Mouse (Mus musculus) layer of hippocampus, adult 9-10 months (tissue): ENCODE data around the gene Gchfr.
A peak's percentile ranks its signal among the peaks of the same experiment; 100 is the strongest.

Experiments used
- DNase-seq: peaks from one replicate; pipeline ENCODE4 v3.0.0; 2022; ENCODE audit warnings: low spot score

Gene Gchfr

GRCm38 (mm10) chr2:119166901-119167865 lies at the start of gene Gchfr:
TSS of gene Gchfr (plus strand) at chr2:119167773.
- no peak for DNase-seq

- DNase-seq: no peak
Measured at GRCm38 (mm10) chr2:119136346-119136898, 31.2 kb upstream of the Gchfr start.

GRCm38 (mm10) chr2:119145199-119145598 lies 22.4 kb upstream of the Gchfr start:
- DNase-seq: no peak

- DNase-seq: no peak
Measured at GRCm38 (mm10) chr2:119146435-119146834, 21.1 kb upstream of the Gchfr start.

GRCm38 (mm10) chr2:119147160-119147678 lies 20.4 kb upstream of the Gchfr start:
- DNase-seq: no peak

- DNase-seq: no peak
Measured at GRCm38 (mm10) chr2:119147775-119148174, 19.8 kb upstream of the Gchfr start.

- DNase-seq: no peak
Measured at GRCm38 (mm10) chr2:119152255-119152654, 15.3 kb upstream of the Gchfr start.

GRCm38 (mm10) chr2:119154683-119155082 lies 12.9 kb upstream of the Gchfr start:
- DNase-seq: no peak

- no peak for DNase-seq
Measured at GRCm38 (mm10) chr2:119155388-119155787, 12.2 kb upstream of the Gchfr start.

GRCm38 (mm10) chr2:119156081-119156680 lies 11.4 kb upstream of the Gchfr start:
- DNase-seq: no peak

GRCm38 (mm10) chr2:119156681-119157572 lies 10.6 kb upstream of the Gchfr start, which contains the start of gene Rmdn3:
TSS of gene Rmdn3 (minus strand) at chr2:119157034.
- peak; percentile 98 for DNase-seq

- DNase-seq: no peak
Measured at GRCm38 (mm10) chr2:119157836-119158235, 9.7 kb upstream of the Gchfr start.

GRCm38 (mm10) chr2:119161247-119161646 lies 6.3 kb upstream of the Gchfr start:
- no peak for DNase-seq

- no peak for DNase-seq
Measured at GRCm38 (mm10) chr2:119163135-119163534, 4.4 kb upstream of the Gchfr start.

GRCm38 (mm10) chr2:119163999-119164398 lies 3.6 kb upstream of the Gchfr start:
- no peak for DNase-seq

GRCm38 (mm10) chr2:119165401-119165800 lies 2.2 kb upstream of the Gchfr start:
- no peak for DNase-seq

- DNase-seq: no peak
Measured at GRCm38 (mm10) chr2:119167866-119168256, 288 bp downstream of the Gchfr start.

- no peak for DNase-seq
Measured at GRCm38 (mm10) chr2:119170282-119170681, 2.7 kb downstream of the Gchfr start.

- DNase-seq: no peak
Measured at GRCm38 (mm10) chr2:119171574-119171973, 4.0 kb downstream of the Gchfr start.

GRCm38 (mm10) chr2:119172446-119172845 lies 4.9 kb downstream of the Gchfr start:
- DNase-seq: no peak

- no peak for DNase-seq
Measured at GRCm38 (mm10) chr2:119172862-119173576, 5.4 kb downstream of the Gchfr start.
